Mouse (Mus musculus) limb, embryonic 14.5 days (tissue): Measurements from ENCODE around the gene Tdrd12. TPM values are rescaled to one million over a fixed set of nuclear protein-coding genes. Genes with fewer than 3 reads are reported as not detected.

Experiments
- ATAC-seq: fragments of 200-750 bp; cut with Nextera tagmentation; 2 replicates; pipeline ENCODE4 v1.8.0; 2017; ENCODE audit warnings: low read depth, moderate number of reproducible peaks, moderate TSS enrichment; ENCODE audit not compliant: low FRiP score
- DNase-seq: peaks from one replicate; pipeline ENCODE4 v3.0.0-alpha.2; 2015; ENCODE audit warnings: low spot score
- H3K27ac ChIP-seq: fragments of 300-500 bp; sonication (generic); replicated peaks from 2 replicates; pipeline ENCODE4 v1.5.1; 2014; ENCODE audit warnings: low read depth, mild to moderate bottlenecking, low read length, moderate library complexity, mixed read lengths
- H3K27me3 ChIP-seq: fragments of 300-500 bp; sonication (generic); 2 replicates; pipeline ENCODE4 v1.6.1; 2014; ENCODE audit warnings: low read length, mixed read lengths; ENCODE audit not compliant: control insufficient read depth, insufficient read depth
- H3K36me3 ChIP-seq: fragments of 300-500 bp; sonication (generic); 2 replicates; pipeline ENCODE4 v1.6.1; 2014; ENCODE audit warnings: mild to moderate bottlenecking, low read length, moderate library complexity, mixed read lengths; ENCODE audit not compliant: control insufficient read depth, insufficient read depth
- H3K4me1 ChIP-seq: fragments of 300-500 bp; sonication (generic); 2 replicates; pipeline ENCODE4 v1.6.1; 2014; ENCODE audit warnings: antibody characterized with exemption, low read length, mixed read lengths; ENCODE audit not compliant: control insufficient read depth, insufficient read depth
- H3K4me2 ChIP-seq: fragments of 300-500 bp; sonication (generic); replicated peaks from 2 replicates; pipeline ENCODE4 v1.6.1; 2014; ENCODE audit warnings: low read depth, mild to moderate bottlenecking, low read length, moderate library complexity; ENCODE audit not compliant: severe bottlenecking
- H3K4me3 ChIP-seq: fragments of 300-500 bp; sonication (generic); replicated peaks from 2 replicates; pipeline ENCODE4 v1.5.1; 2014; ENCODE audit warnings: low read length
- H3K9ac ChIP-seq: fragments of 300-500 bp; sonication (generic); 2 replicates; pipeline ENCODE4 v1.6.1; 2014; ENCODE audit warnings: mild to moderate bottlenecking, low read depth, low read length, moderate library complexity; ENCODE audit not compliant: severe bottlenecking
- H3K9me3 ChIP-seq: fragments of 300-500 bp; sonication (generic); 2 replicates; pipeline ENCODE4 v1.6.1; 2016; ENCODE audit warnings: low read length; ENCODE audit not compliant: control insufficient read depth
- POLR2A ChIP-seq: fragments of 200-500 bp; IDR thresholded peaks from 2 replicates; pipeline ENCODE4 v1.8.0; 2012; ENCODE audit warnings: inconsistent platforms, mild to moderate bottlenecking, moderate library complexity, borderline replicate concordance; ENCODE audit not compliant: insufficient read depth, insufficient read length; ENCODE audit errors: extremely low read depth
- WGBS: fragments of 180-500 bp; shearing (Covaris S2); extraction: QIAGEN DNeasy Blood & Tissue Kit; methylation state at CpG from one replicate; pipeline ENCODE4 v1.1.7; 2014; 5-methylcytosine and 5-hydroxymethylcytosine counted together
- polyA plus RNA-seq, 2 experiments: library from polyadenylated mRNA; depleted of rRNA in 1 of 2; stranded (reverse) in 1 of 2; unstranded in 1 of 2; fragments of >200 nt; fragmentation: Nextera tagmentation in 1 of 2; extraction: Ambion mirVana in 1 of 2; gene quantifications; 2 replicates each; pipeline versions ENCODE4 v1.2.1 to v1.2.3; 2012 to 2014

Gene Tdrd12
- polyA plus RNA-seq, 2 experiments = 0.55 to 0.63 TPM

DNA sequence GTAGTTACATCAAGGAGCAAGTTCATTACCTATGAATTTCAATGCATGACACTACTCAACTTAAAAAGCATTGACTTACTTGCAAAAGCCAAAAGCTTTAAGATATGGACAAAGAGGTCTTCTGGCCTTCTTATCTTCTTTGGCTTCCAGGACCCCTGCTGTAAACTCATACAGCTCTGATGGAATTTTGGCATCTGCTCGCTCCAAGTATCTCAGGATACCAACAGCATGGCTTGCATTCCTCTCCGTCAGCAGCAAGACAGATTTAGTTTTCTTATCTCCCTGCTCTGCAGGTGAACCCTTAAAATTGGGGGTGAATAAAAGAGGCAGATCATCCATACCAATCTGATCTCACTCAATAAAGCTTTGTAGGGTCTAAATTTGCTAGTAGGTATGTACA, 52.4 kb downstream of the Tdrd12 start:
- Histone ChIP-seq H3K4me3 (no peak overlapping the region), H3K9ac (no peak overlapping the region), H3K27me3 (no peaks in the 10 kb centered on the region), H3K27ac (no peak overlapping the region), H3K4me1 (no peaks in the 10 kb centered on the region), H3K9me3 (no peaks in the 10 kb centered on the region), H3K36me3 (no peaks in the 10 kb centered on the region), H3K4me2 (no peak overlapping the region)
- no peak for TF ChIP-seq POLR2A
- ATAC-seq (no peak), DNase-seq (no peak)
- 73% methylated on average over 2 of the region's 2 CpGs for WGBS

DNA sequence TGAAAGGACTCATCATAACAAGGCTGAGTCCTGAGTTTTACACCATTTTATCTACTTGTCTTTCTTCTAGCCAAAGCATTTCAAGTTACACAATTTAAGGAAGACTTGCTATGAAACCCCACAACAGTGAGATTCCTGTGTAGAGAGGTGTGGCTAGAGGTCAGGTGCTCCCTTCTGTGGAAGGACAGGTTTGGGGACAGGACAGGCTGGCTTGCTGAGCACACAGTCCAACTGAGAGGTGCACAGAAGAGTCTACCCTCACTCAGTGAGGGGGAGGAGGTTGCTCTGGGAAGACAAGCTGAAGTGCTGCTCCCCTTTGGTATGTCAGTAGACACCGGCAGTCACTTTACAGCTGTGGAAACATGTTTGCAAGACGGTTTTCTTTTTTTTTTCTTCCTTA, 61.1 kb downstream of the Tdrd12 start:
- H3K9me3 ChIP-seq = no peaks in the 10 kb centered on the region
- 68% methylated on average over 2 of the region's 2 CpGs for WGBS
- H3K27me3 ChIP-seq = no peaks in the 10 kb centered on the region
- H3K27ac ChIP-seq = no peak overlapping the region
- DNase-seq (no peak), ATAC-seq (no peak)
- H3K4me3 ChIP-seq = no peak overlapping the region
- H3K36me3 ChIP-seq = no peaks in the 10 kb centered on the region
- no peak overlapping the region for H3K9ac ChIP-seq
- TF ChIP-seq POLR2A = no peak
- no peak overlapping the region for H3K4me2 ChIP-seq
- H3K4me1 ChIP-seq = no peaks in the 10 kb centered on the region

DNA sequence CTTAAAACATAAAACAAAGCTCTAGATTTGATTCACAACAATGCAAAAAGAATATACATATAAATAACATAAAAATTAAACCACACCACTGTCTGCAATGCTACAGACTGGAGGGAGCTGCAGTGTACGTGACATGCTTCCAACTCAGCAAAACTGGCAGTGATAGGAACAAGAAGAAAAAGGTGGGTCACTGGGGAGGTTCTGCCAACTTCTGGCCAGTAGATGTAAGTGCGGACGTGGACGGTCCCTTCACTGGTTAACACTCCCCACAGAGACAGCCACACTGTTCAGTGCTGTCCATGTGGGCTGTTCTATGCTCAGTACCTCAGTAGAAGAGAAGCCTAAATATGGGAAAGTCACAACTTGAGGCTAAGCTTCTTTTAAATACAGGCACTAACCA, 66.8 kb downstream of the Tdrd12 start:
- DNase-seq (no peak), ATAC-seq (no peak)

DNA sequence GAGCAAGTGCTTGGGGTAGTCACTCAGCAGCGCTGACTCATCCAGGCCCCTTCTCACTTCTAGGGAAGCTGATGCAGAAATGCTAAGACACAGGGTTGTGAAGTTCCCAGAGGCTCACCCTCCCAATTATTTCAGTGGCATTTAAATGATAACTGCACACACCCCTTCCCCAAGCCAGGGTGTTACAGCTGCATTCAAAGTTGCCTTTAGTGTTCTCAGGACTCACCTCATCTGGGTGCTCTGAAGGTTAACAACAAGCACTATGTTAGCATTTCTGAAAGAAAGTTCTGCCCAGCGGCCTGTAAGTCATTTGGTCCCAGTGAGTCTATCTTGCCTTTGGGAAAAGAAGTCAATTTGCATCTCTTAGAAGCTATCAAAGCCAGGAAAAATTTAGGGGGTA, 69.7 kb downstream of the Tdrd12 start:
- Histone ChIP-seq H3K4me2 (no peak overlapping the region), H3K27ac (no peak overlapping the region), H3K36me3 (no peaks in the 10 kb centered on the region), H3K27me3 (no peaks in the 10 kb centered on the region), H3K4me3 (no peak overlapping the region), H3K9me3 (no peaks in the 10 kb centered on the region), H3K4me1 (no peaks in the 10 kb centered on the region), H3K9ac (no peak overlapping the region)
- WGBS = 55% methylated on average over 2 of the region's 2 CpGs
- DNase-seq (no peak), ATAC-seq (no peak)
- TF ChIP-seq POLR2A = no peak

More for the DNA sequence above, 66.8 kb downstream of the Tdrd12 start:
- H3K9me3 ChIP-seq = no peaks in the 10 kb centered on the region
- no peaks in the 10 kb centered on the region for H3K27me3 ChIP-seq
- no peak overlapping the region for H3K4me2 ChIP-seq
- no peaks in the 10 kb centered on the region for H3K36me3 ChIP-seq
- H3K9ac ChIP-seq = no peak overlapping the region
- no peaks in the 10 kb centered on the region for H3K4me1 ChIP-seq
- H3K4me3 ChIP-seq = no peak overlapping the region
- WGBS = 45% methylated on average over 4 of the region's 4 CpGs
- TF ChIP-seq POLR2A = no peak
- H3K27ac ChIP-seq = no peak overlapping the region

DNA sequence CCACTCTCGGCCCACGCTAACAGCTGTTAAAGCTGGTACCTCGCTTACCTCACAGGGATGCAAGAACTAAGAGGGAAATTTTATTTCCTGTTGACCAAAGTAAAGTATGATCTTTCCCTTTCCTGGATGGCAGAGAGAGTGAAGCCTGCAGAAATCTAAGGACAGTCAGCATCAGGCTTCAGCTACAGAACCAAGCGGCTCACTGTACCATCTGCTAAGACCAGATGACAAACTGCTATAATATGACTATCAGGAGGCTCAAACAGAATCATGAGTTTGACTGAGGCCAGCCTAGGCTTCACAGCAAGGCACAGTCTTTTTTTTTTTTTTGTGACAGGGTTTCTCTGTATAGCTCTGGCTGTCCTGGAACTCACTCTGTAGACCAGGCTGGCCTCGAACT, 72.5 kb downstream of the Tdrd12 start:
- Histone ChIP-seq H3K4me3 (no peak overlapping the region), H3K27ac (no peak overlapping the region), H3K36me3 (no peaks in the 10 kb centered on the region), H3K9ac (no peak overlapping the region), H3K9me3 (no peaks in the 10 kb centered on the region), H3K4me1 (no peaks in the 10 kb centered on the region), H3K27me3 (no peaks in the 10 kb centered on the region), H3K4me2 (no peak overlapping the region)
- 94% methylated on average over 5 of the region's 5 CpGs for WGBS
- no peak for TF ChIP-seq POLR2A
- DNase-seq (no peak), ATAC-seq (no peak)

DNA sequence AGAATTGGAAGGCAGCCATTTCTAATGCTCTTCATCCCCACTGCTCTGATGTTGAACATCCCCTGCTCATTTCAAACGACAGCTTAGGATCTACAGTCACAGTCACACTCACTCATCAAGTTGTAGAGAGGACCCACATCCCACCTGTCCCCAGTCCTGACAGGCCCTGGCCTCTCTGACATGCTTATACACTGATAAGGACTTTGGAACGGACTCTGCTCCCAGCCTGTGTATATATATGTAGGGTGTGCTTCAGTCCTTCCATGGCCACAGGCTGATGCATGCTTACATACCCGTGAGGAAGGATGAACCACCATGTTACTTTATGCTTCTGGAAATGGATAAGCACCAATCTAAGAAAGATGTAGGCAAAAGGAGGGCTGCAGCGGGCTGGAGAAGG, 76.6 kb downstream of the Tdrd12 start:
- no peak for DNase-seq
- 77% methylated on average over 4 of the region's 4 CpGs for WGBS
- Histone ChIP-seq H3K36me3 (no peaks in the 10 kb centered on the region), H3K9me3 (no peaks in the 10 kb centered on the region), H3K4me1 (no peaks in the 10 kb centered on the region), H3K27ac (no peak overlapping the region), H3K9ac (no peak overlapping the region), H3K4me2 (no peak overlapping the region), H3K4me3 (no peak overlapping the region), H3K27me3 (no peaks in the 10 kb centered on the region)
- no peak for TF ChIP-seq POLR2A
- no peak for ATAC-seq
